Mouse (Mus musculus) kidney, postnatal 25 days (tissue): ENCODE measurements at regions not wholly inside any gene's neighbourhood (a gene's known extent, or its start where the extent isn't known, plus 50 kb on each side); places are given as distances from the start of the nearest gene placed in this dataset.

Source experiments
- DNase-seq, 2 experiments: peaks; one replicate each; pipeline ENCODE4 v3.0.0; 2021; ENCODE audit warnings: mixed read lengths in 2 of 2

DNA sequence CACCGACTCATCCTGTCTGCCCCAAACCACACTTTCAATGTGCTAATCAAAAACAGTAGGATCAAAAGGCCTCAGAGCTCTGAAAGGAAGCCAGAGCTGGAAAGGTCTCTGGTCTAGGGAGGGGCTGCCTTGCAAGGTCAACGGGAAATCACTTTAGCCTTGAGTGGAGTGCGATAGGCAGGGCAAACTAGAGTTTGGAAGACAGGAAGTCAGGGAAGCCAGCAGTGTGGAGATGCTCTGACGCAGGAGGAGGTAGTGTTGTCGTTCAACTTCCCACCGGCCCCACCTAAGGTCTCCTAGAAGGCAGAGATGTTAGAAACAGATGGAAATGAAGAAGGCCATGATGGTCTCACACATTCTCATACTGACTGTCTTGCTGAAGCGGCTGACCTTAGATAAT lies 52.0 kb upstream of the Trp53i11 start:
- peak; percentile 48 to 78 for DNase-seq

DNA sequence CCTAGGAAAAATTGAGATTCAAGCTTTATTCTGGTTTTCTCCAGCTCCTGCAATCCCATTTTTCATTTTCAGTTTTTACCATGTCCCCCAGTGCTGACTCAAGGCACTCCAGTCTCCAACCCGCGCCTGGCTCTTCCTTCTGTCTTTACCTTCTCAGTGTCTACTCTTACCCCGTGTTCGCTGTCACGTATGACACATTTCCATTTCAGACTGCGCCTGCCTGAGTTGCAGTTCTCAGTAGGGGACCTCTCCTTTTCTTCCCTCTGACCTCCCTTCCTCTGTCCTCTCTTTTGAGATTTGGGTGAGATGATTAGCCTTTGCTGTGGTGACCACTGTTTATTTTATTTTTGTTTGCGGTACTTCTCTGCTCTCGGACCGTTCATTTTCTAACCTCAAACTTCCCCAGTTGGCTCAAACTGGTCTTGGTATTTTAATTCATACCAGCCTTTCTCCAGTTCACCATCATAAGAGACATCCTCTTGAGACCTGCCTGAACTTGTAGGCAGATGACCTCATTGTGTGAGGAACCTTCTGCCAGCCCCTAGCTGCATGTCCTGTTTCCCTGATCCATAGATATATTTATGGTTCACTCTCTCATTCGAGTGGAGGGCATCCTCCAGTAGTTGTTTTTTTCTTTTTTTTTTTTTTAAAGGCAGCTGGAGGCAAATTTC lies 53.9 kb upstream of the Trp53i11 start:
- no peak for DNase-seq

DNA sequence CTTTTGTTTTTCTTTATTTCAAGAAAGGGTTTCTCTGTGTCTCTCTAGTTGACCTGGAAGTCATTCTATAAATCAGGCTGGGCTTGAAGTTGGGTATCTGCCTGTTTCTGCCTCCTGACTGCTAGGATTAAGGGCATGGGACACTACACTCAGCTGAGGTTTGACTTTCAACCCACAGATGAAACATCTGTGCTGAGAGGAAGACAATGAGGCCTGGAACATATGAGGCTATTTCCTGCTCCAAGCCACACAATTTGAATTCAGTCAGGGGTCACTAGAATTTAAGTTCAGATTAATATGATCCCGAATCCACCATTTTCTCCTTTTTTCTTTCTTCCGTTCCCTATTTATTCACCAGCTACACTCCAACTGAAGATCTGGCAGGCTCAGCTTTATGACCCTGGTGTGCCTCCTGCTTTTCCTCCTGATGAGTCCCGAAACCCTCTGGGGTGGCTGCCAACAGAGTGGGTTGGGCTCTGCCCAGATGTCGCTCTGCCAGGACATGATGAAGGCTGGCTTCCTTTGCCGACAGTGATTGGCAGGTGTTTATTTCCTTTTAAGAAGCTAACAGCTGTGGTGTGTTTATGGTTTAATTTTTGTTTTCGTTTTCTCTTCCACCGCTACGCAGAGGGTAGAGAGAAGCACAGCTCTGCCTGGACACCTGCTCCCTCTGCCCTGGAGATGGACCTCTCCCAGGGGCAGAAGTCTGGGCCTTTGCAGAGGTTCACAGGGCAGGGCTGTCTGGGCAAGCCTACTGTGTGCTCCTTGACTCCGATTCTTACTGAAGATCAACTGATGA lies 55.3 kb upstream of the Trp53i11 start:
- peak; percentile 79 to 84 for DNase-seq

DNA sequence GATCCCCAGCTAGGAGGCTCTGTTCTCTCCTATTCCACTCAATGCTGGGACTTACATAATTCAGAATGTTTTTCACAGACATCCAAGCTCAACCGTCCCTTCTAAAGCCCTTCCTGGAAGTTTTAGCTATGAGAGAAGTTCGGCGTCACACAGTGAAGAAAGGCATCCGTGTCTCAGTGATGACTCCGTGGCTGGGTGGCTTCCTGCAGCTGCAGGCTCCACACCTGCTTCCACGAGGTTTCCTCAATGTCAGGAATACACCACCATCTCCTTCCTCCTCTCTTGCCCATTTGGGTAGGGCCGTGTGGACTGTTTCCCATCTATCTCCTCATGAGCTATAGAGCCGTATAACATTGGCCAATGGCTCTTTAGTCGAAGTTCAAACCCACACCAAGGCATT lies 56.1 kb upstream of the Trp53i11 start:
- DNase-seq, result no peak

DNA sequence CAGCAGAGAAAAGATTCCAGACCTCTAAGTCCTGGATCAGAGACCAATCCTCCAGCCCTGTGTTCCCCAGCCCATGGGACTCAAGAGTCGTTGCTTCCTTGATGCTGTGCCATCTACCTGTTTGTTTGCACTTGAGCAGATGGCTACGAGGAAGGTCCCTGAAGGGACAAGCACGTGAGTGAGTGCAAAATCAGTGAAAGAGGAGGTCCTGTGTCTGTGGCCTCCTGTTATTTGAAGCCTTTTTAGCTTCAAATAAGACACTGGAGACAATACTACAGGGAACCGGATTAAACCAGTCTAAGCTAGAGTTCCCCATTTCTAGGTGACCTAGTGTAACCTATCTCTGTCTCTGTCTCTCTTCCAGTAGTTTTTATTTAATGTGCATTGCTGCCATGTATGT lies 58.2 kb upstream of the Trp53i11 start:
- no peak for DNase-seq

DNA sequence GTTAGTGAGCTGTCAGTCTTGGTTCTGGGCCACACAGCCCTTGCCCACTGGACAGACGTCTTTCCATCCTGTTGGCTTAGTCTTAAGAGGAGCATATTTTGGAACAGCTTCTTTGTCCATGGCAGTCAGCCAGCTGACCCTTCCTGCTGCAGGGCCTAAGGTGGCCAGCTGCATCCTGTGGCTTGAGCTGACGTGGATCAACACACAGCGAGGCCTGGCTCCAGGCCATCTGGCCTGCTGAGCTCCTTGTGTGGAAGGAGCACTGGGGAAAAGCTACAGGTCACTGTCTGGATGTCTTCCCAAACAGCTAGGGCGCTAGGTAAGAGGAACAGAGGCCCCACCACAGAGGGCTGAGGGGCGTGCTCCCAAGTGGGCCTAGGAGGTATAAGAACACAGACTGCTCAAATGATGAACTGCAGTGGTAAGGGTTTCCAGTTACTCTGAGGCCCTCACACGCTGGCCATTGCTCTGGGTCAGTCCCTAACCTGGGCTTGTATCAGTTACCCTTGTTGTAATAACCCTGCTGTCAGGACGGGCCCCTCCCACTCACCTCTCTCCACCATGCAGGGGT lies 60.7 kb upstream of the Trp53i11 start:
- DNase-seq, result peak; percentile 92 to 94

DNA sequence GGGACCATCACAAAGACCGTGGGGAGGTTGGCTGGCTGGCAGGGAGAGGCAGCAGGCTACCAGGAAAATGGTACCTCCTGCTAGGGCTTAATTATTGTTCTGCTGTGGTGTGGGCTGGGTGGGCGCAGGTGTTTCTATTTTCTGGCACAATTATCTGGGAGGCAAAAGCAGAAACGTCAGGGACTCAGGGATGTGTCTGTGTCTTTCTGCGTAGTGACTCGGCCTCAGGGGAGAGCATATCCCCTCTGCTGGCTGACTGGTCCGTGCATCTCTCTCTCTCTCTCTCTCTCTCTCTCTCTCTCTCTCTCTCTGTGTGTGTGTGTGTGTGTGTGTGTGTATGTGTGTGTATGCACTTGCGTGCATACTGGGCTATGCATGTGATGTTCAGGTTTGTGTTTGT lies 61.2 kb upstream of the Trp53i11 start:
- no peak for DNase-seq

DNA sequence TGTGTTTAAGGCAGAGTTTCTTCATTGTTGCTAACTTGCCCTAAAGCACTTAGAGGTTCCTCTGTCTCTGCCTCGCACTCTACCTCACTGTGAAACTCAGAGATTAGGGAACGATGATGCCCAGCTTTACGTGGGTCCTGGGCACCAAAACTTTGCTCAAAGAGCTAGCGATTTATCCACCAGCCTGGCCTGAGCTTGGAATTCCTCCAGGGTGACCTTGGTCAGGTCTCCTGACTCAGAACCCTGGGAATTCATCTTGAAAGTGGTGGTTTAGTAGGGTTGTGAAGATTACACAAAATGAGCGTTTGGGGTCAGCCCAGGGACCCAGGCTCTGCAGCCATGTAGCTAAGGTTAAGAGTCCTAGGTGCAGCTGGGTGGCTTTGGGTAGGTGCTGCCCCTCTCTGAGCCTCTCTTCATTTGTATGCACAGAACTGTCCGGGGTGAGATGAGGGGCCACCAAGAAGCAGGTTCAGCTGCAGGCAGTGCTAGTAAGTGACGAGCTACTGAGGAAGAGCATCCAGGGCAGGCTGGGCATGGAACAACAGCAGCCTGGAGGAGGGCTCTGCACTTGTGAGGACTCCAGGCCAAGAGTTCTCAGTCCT lies 62.4 kb upstream of the Trp53i11 start:
- DNase-seq, result no peak

DNA sequence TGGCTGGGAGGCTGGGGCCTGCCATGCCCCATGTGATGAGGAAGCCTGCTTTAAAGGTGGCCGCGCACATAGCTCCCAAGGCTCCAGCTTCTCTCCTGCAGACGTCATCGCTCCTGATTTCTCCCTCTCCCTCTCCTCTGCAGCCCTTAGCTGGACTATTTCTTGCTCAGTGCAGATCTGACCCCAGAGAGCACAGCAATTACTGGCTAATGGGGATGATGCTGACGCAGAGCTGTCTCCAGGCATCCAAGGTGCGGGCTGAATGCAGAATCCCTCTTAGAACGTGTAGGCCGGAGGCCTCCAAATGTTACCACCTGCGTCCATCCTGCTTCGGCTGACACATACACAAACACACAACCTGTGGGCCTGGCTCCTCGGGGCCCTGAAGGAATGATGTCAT lies 63.5 kb upstream of the Trp53i11 start:
- no peak for DNase-seq

DNA sequence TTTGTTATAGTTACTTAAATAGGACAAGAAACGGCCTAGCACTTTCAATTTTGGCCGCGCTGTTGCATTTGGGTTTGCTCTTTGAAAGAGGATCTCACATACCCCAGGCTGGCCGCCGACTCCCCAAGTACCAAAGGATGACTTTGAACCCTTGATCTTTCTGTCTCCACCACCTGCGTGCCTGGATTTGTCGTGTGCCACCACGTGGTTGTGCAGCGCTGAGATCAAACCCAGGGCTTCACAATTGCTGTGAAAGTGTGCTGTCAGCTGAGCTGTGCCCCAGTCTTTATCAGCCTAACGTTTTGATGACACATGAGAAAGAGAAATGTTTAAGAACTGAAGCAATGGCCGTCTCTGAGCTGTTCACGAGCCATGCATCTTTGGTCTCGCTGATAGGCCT lies 67.0 kb upstream of the Trp53i11 start:
- no peak for DNase-seq

DNA sequence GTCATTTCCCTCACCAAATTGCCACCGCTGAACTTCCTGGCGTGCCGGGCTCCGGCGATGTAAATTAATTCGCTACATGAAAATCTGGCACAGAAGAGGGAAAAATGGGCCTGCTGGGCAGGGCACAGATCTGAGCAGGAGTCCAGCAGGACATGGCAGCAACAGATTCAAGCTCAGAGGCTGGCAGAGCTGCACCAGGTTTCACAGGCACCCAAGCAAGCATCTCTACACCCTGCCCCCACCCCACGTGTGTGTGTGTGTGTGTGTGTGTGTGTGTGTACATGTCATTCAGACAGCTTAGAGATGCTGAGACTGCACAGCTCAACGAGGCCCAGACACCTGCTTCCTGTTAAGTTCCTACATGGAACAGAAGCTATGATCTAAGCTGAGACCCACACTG lies 68.3 kb upstream of the Trp53i11 start:
- DNase-seq, result no peak

DNA sequence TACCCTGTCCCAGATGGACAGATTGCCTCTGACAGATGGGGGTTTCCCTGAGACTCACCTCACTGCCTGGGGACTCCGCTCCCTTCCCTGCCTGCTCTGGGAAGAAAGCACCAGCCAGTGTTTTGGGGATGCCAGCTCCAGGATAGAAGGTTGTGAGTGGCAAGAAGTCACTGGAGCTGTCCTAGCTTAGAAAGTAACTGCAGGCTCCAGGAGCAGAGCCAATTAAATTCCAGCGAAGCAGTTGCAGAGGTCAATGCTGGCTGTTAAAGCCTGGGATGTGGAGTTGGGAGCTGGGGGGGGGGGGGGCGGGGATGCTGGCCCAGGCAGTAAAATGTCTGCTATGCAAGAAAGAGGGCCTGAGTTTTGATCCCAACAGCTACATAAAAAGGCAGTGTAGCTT lies 69.3 kb upstream of the Prdm11 start:
- DNase-seq, result no peak

DNA sequence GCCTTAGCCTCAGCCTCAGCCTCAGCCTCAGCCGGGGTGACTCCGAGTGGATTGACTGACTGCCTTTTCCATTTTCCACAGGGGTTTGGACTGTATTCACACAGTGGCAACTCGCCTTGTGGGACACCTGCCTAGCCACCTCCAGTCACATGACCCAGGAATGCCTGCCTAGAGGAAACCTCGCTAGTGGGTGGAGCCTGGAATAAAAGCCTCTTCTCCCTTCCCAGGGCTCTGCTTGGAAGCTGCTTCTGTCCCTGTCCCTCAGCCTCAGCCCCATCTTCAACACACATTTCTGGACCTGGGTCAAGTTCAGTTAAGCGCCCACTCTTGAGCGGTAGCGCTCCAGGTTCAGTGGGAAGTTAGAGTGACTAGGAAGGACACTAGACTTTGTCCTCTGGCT lies 68.0 kb upstream of the Prdm11 start:
- DNase-seq, result no peak

DNA sequence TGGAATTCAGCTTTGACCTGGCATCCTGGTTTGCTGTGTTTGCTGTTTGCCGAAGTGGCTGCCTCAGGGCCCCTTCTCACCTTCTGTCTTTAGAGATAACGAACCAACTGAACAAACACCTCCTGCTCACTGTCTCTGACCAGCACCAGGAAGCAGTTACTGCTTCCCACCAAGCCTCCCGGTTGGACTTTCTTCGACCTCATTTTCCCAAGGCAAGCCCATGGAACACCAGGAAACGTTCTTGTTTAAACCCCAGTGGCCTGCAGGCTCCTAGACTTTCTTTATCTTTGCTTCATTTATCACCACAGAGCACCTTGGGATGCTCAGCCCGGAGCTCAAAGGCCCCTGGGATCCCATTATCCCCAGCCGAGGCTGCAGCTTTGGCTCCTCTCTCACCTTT lies 66.4 kb upstream of the Prdm11 start:
- DNase-seq, result no peak

DNA sequence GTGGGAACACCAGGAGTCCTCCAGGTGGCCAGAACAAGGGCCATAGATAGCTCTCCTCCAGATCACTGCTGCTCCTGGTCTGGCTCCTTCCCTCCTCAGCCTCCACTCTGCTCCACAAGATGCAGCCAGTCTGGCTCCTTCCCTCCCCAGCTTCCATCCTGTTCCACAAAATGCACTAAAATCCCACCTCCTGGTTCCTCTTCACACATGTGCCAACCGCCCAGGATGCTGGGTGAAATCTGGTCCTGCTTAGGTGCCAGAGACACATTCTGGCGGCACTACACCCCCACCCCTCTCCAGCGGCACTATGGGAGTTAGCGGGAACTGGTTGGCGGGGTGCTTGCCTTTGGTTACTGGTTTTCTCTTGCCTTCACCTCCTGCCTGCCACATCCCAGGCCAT lies 64.9 kb upstream of the Prdm11 start:
- DNase-seq, result no peak

DNA sequence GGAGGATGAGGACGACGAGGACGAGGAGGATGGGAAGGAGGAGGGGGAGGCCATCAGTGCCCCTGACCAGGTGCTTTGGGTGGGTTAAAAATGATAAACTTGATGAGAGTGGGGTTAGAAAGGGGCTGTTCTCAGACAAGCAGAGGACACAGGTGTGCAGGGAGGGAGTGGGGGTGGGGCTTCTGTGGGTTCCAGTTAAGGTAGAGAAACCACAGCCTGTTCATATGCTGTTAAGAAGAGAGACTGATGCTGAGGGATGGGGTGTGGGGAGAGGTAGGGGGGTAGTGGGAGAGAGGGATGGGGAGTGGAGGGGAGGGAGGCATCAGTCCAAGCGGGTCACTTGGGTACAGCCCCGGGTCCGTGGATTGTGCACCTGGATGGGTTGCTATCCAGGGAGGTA lies 60.6 kb upstream of the Prdm11 start:
- DNase-seq, result no peak

DNA sequence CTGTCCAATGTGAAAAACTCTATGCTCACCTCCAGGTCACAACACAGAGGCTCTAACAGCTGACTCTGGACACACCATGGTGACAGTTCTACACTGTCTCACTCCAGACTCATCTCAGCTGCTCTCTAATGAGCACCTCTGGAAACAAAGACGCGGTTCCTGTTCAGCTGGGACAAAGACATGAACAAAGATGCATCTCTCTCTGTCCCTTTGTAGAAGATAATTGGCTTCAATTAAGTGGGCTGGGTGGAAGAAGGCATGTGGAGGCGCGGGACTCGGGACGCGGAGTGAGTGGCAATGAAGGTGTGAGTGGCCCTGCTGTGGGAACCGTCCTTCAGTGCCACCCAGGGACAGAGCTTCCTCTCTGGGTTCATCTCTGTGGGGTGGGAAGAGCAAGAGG lies 56.0 kb upstream of the Prdm11 start:
- DNase-seq, result no peak

DNA sequence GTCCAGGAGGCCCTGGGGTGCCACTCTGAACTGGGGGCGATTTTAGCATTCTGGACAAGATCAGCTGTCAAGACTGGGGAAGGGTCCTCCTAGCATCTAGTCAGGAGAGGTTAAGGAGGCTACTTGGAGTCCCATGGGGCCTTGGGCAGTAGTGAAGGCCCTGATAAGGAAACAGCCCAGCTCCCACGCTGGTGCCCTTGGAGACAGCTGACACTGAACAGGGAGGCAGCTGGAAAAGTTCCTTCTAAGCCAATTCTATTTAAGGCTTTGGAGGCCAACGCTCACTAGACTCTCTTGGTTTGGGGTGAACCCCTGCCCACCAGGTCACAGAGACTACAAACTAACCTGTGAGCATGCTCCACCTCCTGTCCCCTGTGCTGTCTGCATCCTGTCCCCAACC lies 53.8 kb upstream of the Prdm11 start:
- DNase-seq, result no peak

DNA sequence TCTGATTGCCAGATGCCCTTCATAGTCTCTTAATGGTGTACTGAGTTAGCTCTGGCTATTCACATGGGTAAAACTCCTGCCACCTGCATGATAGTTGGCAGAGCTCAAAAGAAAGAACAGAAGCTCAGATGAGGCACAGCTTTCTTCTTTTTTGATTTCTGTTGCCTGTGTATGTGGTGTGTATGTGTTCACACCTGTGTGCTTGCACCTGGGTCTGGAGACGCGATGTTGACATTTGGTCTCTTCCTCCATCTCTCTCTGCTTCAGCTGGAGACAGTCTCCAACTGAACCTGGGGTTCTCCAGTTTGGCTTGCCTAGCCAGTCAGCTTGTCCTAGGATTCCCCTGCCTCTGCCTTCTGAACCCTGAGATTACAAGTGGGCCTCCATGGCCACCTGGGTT lies 51.0 kb upstream of the Prdm11 start:
- no peak for DNase-seq

DNA sequence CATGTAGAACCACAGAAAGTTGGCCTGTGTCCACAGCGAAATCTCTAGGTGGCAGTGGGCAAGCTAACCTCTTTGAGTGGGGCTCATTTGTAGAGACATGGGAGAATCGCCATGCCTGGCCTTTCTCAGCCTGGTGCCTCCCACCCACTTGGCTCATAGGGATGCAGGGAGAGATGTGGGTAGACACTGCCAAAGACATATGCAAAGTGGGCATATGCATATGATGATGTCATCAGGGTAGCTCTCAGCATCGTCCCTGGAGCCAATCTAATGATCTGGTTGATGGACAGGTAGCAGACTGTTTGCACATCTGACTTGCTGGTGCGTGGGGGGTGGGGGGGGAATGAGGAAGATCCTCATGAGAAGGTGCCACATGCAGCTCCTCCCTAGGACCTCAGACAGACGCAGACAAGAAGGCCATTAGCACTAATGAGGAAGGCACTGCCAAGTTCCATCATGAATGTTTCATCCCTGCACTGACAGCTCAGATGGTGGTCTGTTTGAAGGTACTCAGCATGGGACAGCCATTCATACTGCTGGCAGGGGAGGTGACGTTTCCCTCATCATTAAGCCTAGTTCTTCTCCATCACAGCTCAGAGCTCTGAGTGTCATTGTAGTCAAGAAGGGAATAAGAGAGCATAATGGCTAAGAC lies 50.2 kb upstream of the Prdm11 start:
- no peak for DNase-seq
